Comparison of ENCODE assay signal across 17 mouse cellular contexts in genomic region chr4:31880213-31880612, GRCm38 (mm10).
DNase-seq lines count a peak whose midpoint lies in the region; ATAC-seq and TF ChIP-seq lines count a peak whose summit lies in the region.
"Had no signal": no experiment of that assay in that cellular context is flagged by ENCODE, and none has a peak within 500 bp of the region (broad histone marks: within the 10 kb centered on the region; RNA-seq: fewer than 3 reads in every experiment).

No protein-coding gene starts in this region.

- no peak for TF ChIP-seq CTCF in kidney, postnatal 0 days (IDR thresholded peaks at IDR 0.05; ENCODE audit: low read depth)

- no peak for ATAC-seq in kidney, postnatal 0 days (replicated peaks; ENCODE audit: low FRiP score, low read depth)
- ATAC-seq in forebrain, embryonic 15.5 days (replicated peaks), result peak; percentile 59
- peak; percentile 65; the same call in 1 of the 2 replicates for ATAC-seq in midbrain, embryonic 12.5 days (ENCODE audit: low FRiP score, low read depth)
- ATAC-seq: intestine, embryonic 16.5 days; liver, postnatal 0 days had no signal

- no peak overlapping the region for H3K27ac ChIP-seq in kidney, postnatal 0 days
- H3K27ac ChIP-seq in forebrain, embryonic 15.5 days (replicated peaks), result no peak overlapping the region
- H3K27ac ChIP-seq in midbrain, embryonic 12.5 days (replicated peaks), result 0 out of 2 replicates have a peak overlapping the region, but pooled peaks have one; percentile 25
- H3K27ac ChIP-seq: embryonic facial prominence, embryonic 12.5 days; limb, embryonic 13.5 days; macrophage had no signal

- 39% methylated on average over 7 of the region's 7 CpGs for WGBS in kidney, postnatal 0 days
- WGBS in forebrain, embryonic 15.5 days, result 3% methylated on average over 7 of the region's 7 CpGs
- 46% methylated on average over 7 of the region's 7 CpGs for WGBS in midbrain, embryonic 12.5 days

- peak; percentile 8 for DNase-seq in kidney, postnatal 0 days (ENCODE audit: low spot score)
- DNase-seq in kidney, adult 11 months, result no peak
- peak; percentile 86 for DNase-seq in retina, postnatal 1 day
- DNase-seq in kidney, postnatal 4 days, result no peak
- no peak for DNase-seq in kidney, postnatal 10 days
- DNase-seq: adrenal gland, postnatal 10 days; cerebellum, postnatal 25 days; kidney, postnatal 36 days; liver, postnatal 0 days; thymus, postnatal 36 days had no signal

- no peak overlapping the region for H3K4me2 ChIP-seq in kidney, postnatal 0 days (ENCODE audit: low read length)
- H3K4me2 ChIP-seq in forebrain, embryonic 15.5 days (replicated peaks), result peak overlapping the region; percentile 34
- H3K4me2 ChIP-seq in midbrain, embryonic 12.5 days (replicated peaks), result no peak overlapping the region
- H3K4me2 ChIP-seq: embryonic facial prominence, embryonic 12.5 days; limb, embryonic 13.5 days had no signal

- no peaks in the 10 kb centered on the region for H3K27me3 ChIP-seq in kidney, postnatal 0 days (ENCODE audit: insufficient read depth, low read length)
- H3K27me3 ChIP-seq in forebrain, embryonic 15.5 days, result no peaks in the 10 kb centered on the region
- H3K27me3 ChIP-seq in midbrain, embryonic 12.5 days, result no peaks in the 10 kb centered on the region; the same call in 1 of the 2 replicates
- H3K27me3 ChIP-seq: embryonic facial prominence, embryonic 12.5 days; limb, embryonic 13.5 days had no signal

- no peak overlapping the region for H3K4me3 ChIP-seq in kidney, postnatal 0 days (replicated peaks; ENCODE audit: low read depth, low read length)
- no peak overlapping the region for H3K4me3 ChIP-seq in forebrain, embryonic 15.5 days
- H3K4me3 ChIP-seq in midbrain, embryonic 12.5 days, result no peak overlapping the region
- H3K4me3 ChIP-seq: embryonic facial prominence, embryonic 12.5 days; limb, embryonic 13.5 days; myocyte had no signal

- H3K9ac ChIP-seq in kidney, postnatal 0 days (ENCODE audit: low read depth, low read length), result no peak overlapping the region
- H3K9ac ChIP-seq in forebrain, embryonic 15.5 days (replicated peaks), result no peak overlapping the region
- H3K9ac ChIP-seq in midbrain, embryonic 12.5 days (replicated peaks), result no peak overlapping the region
- H3K9ac ChIP-seq: embryonic facial prominence, embryonic 12.5 days; limb, embryonic 13.5 days; liver, postnatal 0 days had no signal

- no peaks in the 10 kb centered on the region for H3K36me3 ChIP-seq in kidney, postnatal 0 days (ENCODE audit: insufficient read depth, low read length)
- H3K36me3 ChIP-seq in forebrain, embryonic 15.5 days, result no peaks in the 10 kb centered on the region
- H3K36me3 ChIP-seq in midbrain, embryonic 12.5 days, result no peaks in the 10 kb centered on the region
- H3K36me3 ChIP-seq: embryonic facial prominence, embryonic 12.5 days; limb, embryonic 13.5 days had no signal

- no peaks in the 10 kb centered on the region for H3K9me3 ChIP-seq in kidney, postnatal 0 days (replicated peaks; ENCODE audit: low read length)
- H3K9me3 ChIP-seq in forebrain, embryonic 15.5 days, result no peaks in the 10 kb centered on the region
- no peaks in the 10 kb centered on the region for H3K9me3 ChIP-seq in midbrain, embryonic 12.5 days
- H3K9me3 ChIP-seq: embryonic facial prominence, embryonic 12.5 days; limb, embryonic 13.5 days had no signal

- no peaks in the 10 kb centered on the region for H3K4me1 ChIP-seq in kidney, postnatal 0 days (replicated peaks; ENCODE audit: insufficient read depth, low read length)
- peaks cover 38% of the 10 kb centered on the region for H3K4me1 ChIP-seq in forebrain, embryonic 15.5 days
- H3K4me1 ChIP-seq in midbrain, embryonic 12.5 days, result peaks cover 29% of the 10 kb centered on the region
- H3K4me1 ChIP-seq: embryonic facial prominence, embryonic 12.5 days had no signal

Comparison
In these comparisons a context has a peak if more than half of its experiments do, and no peak if none do; other contexts are left out.
1. DNase-seq: peak in kidney, postnatal 0 days (single experiment) and retina, postnatal 1 day (single experiment); none in kidney, adult 11 months (single experiment), kidney, postnatal 4 days (0 of 2) and kidney, postnatal 10 days (single experiment).